Mouse (Mus musculus) embryonic facial prominence, embryonic 14.5 days (tissue): ENCODE results near the gene Zfp3. TPM values are rescaled to one million over a fixed set of nuclear protein-coding genes. Genes with fewer than 3 reads are reported as not detected.

ENCODE experiments used
- ATAC-seq: fragments of 200-750 bp; cut with Nextera tagmentation; 2 replicates; pipeline ENCODE4 v1.8.0; 2017; ENCODE audit warnings: low read depth, moderate number of reproducible peaks, moderate TSS enrichment
- DNase-seq: peaks from one replicate; pipeline ENCODE4 v3.0.0-alpha.2; 2015; ENCODE audit warnings: low spot score
- H3K27ac ChIP-seq: fragments of 300-500 bp; sonication (generic); replicated peaks from 2 replicates; pipeline ENCODE4 v1.5.1; 2014; ENCODE audit warnings: low read depth, mild to moderate bottlenecking, low read length, moderate library complexity
- H3K27me3 ChIP-seq: fragments of 300-500 bp; sonication (generic); replicated peaks from 2 replicates; pipeline ENCODE4 v1.6.1; 2014; ENCODE audit warnings: low read length; ENCODE audit not compliant: control insufficient read depth, insufficient read depth
- H3K36me3 ChIP-seq: fragments of 300-500 bp; sonication (generic); 2 replicates; pipeline ENCODE4 v1.6.1; 2014; ENCODE audit warnings: low read length, mixed read lengths; ENCODE audit not compliant: control insufficient read depth, insufficient read depth
- H3K4me1 ChIP-seq: fragments of 300-500 bp; sonication (generic); 2 replicates; pipeline ENCODE4 v1.6.1; 2014; ENCODE audit warnings: antibody characterized with exemption, low read length; ENCODE audit not compliant: control insufficient read depth, insufficient read depth
- H3K4me2 ChIP-seq: fragments of 300-500 bp; sonication (generic); 2 replicates; pipeline ENCODE4 v1.6.1; 2014; ENCODE audit warnings: low read depth, mild to moderate bottlenecking, low read length, moderate library complexity, mixed read lengths
- H3K4me3 ChIP-seq: fragments of 300-500 bp; sonication (generic); 2 replicates; pipeline ENCODE4 v1.5.1; 2014; ENCODE audit warnings: low read depth, mild to moderate bottlenecking, low read length
- H3K9ac ChIP-seq: fragments of 300-500 bp; sonication (generic); 2 replicates; pipeline ENCODE4 v1.6.1; 2014; ENCODE audit warnings: low read depth, mild to moderate bottlenecking, low read length, moderate library complexity, mixed read lengths
- H3K9me3 ChIP-seq: fragments of 300-500 bp; sonication (generic); 2 replicates; pipeline ENCODE4 v1.6.1; 2016; ENCODE audit warnings: low read length; ENCODE audit not compliant: control insufficient read depth
- WGBS: fragments of 180-500 bp; shearing (Covaris S2); extraction: QIAGEN DNeasy Blood & Tissue Kit; methylation state at CpG from one replicate; pipeline ENCODE4 v1.1.7; 2014; 5-methylcytosine and 5-hydroxymethylcytosine counted together
- polyA plus RNA-seq: library from polyadenylated mRNA; unstranded; fragments of >200 nt; fragmentation: Nextera tagmentation; extraction: Ambion mirVana; gene quantifications from 2 replicates; pipeline ENCODE4 v1.2.1, GENCODE M21; 2014

Gene Zfp3
- polyA plus RNA-seq, 1 experiment from 2014 or later, result 7.0 TPM

DNA sequence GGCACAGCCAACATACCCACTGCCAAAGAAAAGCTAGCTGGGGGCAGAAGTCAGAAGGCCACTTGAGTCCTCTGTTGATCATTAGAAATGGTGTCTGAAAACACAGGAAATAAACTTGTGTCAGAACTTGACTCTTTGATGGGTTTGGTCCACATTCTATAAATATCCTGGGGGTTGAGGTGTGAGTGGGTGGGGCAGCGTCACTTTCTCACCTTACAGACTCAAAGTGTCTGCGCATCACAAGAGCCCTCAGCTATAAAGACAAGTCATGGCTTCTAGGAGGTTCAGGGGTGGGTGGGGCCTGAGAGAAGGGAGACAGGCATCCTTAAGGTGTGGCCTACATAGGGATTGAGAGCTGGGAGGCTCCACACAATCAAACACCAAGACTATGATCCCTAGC, 26.4 kb downstream of the Zfp3 start:
- Histone ChIP-seq H3K4me1 (no peaks in the 10 kb centered on the region), H3K27ac (no peak overlapping the region), H3K9ac (no peak overlapping the region), H3K4me3 (no peak overlapping the region), H3K27me3 (no peaks in the 10 kb centered on the region), H3K36me3 (no peaks in the 10 kb centered on the region), H3K9me3 (no peaks in the 10 kb centered on the region), H3K4me2 (no peak overlapping the region)
- WGBS, result 71% methylated on average over 2 of the region's 2 CpGs
- no peak for DNase-seq
- no peak for ATAC-seq

DNA sequence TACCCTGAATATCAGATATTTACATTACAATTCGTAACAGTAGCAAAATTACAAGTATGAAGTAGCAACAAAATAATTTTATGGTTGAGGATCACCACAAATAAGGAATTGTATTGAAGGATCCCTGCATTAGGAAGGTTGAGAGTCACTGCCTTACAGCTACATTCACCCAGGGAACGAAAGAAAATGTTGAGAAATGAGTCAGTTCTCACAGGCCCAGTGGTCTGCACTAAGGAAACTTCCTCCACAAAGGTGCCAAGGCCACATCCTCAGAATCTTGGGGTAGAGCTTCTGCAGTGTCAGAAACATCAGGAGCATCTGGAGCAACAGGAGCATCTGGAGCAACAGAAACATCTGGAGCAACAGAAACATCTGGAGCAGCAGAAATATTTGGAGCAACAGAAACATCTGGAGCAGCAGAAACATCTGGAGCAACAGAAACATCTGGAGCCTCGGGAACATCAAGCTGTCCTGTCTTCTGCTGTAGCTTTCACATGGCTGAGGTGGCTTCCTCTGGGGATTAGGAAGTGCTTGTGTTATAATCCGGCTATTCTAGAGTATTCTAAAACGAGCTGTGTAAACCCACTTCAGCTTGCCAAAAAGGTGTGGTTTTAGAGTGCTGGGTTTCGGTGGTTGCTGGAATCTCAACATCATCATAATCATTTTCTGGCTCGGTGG, 27.0 kb downstream of the Zfp3 start:
- Histone ChIP-seq H3K27ac (no peak overlapping the region), H3K4me3 (no peak overlapping the region), H3K4me2 (no peak overlapping the region), H3K36me3 (no peaks in the 10 kb centered on the region), H3K9me3 (no peaks in the 10 kb centered on the region), H3K27me3 (no peaks in the 10 kb centered on the region), H3K9ac (no peak overlapping the region), H3K4me1 (no peaks in the 10 kb centered on the region)
- ATAC-seq, result no peak
- 58% methylated on average over 7 of the region's 7 CpGs for WGBS
- no peak for DNase-seq

DNA sequence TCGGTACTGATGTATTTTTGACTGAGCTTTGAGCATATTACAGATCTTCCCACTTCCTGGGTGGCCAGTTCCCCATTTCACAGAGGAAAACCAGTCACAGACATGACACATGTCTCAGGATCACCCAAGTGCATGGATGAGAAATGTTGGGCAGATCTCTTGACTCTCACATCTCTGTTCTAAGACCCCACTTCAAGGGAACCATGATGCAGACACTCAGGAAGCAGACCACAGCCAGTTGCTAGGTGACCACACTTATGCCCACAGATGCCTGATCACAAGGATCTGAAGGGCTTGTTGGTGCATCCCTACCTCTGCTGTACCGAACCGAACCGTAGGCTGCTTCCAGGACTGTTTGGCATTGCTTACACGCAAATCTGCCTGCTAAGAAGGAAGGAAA, 27.7 kb downstream of the Zfp3 start:
- Histone ChIP-seq H3K4me2 (no peak overlapping the region), H3K36me3 (no peaks in the 10 kb centered on the region), H3K27me3 (no peaks in the 10 kb centered on the region), H3K9ac (no peak overlapping the region), H3K27ac (no peak overlapping the region), H3K9me3 (no peaks in the 10 kb centered on the region), H3K4me3 (no peak overlapping the region), H3K4me1 (no peaks in the 10 kb centered on the region)
- DNase-seq, result no peak
- 84% methylated on average over 5 of the region's 5 CpGs for WGBS
- no peak for ATAC-seq

DNA sequence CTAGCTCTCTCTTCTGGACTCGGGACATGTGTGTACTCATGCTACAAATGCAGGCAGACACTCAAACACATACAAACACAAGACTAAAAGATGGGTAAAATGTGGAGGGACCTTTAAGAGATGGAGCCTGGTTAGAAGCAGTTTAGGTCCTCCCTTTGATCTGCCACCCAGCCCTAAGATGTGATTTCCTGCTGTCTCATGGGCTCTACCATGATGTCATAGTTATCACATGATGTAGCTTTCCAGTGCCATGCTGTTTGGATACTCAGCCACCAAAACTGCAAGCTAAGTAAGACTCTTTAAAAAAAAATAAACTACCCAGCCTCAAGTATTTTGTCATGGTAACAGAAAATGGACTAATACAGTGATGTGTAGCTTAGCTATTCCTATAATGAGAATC, 28.4 kb downstream of the Zfp3 start:
- no peak overlapping the region for H3K9ac ChIP-seq
- H3K4me3 ChIP-seq, result no peak overlapping the region
- no peaks in the 10 kb centered on the region for H3K9me3 ChIP-seq
- no peak overlapping the region for H3K4me2 ChIP-seq
- no peak for DNase-seq
- no peak for ATAC-seq
- no peaks in the 10 kb centered on the region for H3K27me3 ChIP-seq
- WGBS, result 96% methylated on average over 1 of the region's 1 CpGs
- H3K27ac ChIP-seq, result no peak overlapping the region
- no peaks in the 10 kb centered on the region for H3K36me3 ChIP-seq
- H3K4me1 ChIP-seq, result no peaks in the 10 kb centered on the region

DNA sequence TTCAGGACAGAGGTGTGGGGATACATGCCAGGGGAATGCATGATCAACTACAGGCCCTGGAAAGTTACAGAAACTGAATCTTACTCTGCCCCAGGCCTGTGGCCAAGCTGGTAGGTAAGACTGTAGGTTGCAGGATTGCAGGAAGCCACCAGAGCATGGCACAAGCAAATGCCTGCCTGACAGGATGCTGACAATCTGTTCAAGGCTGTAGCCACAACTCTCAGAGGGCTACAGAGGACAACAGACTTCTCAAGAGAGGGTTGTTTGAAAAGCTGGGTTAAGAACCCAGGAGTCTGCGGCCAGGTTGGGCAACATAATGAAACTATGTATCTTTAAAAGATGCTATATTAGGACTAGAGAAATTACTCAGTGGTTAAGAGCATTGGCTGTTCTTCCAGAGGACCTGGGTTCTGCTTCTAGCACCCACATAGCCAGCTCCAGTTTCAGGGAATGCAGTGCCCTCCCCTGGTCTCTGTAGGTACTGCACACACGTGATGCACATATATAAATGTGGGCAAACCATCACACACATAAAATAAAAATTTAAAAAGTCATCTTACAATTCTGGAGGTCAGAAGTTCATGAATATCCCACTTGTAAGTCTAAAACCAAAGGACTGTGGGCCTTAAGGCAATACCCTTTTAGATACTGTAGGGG, 38.3 kb downstream of the Zfp3 start:
- no peak overlapping the region for H3K4me2 ChIP-seq
- H3K9ac ChIP-seq, result no peak overlapping the region
- H3K27ac ChIP-seq, result no peak overlapping the region
- no peak for DNase-seq
- no peaks in the 10 kb centered on the region for H3K9me3 ChIP-seq
- ATAC-seq, result no peak
- no peaks in the 10 kb centered on the region for H3K36me3 ChIP-seq
- no peak overlapping the region for H3K4me3 ChIP-seq
- H3K27me3 ChIP-seq, result no peaks in the 10 kb centered on the region
- H3K4me1 ChIP-seq, result no peaks in the 10 kb centered on the region
- 88% methylated on average over 2 of the region's 2 CpGs for WGBS

DNA sequence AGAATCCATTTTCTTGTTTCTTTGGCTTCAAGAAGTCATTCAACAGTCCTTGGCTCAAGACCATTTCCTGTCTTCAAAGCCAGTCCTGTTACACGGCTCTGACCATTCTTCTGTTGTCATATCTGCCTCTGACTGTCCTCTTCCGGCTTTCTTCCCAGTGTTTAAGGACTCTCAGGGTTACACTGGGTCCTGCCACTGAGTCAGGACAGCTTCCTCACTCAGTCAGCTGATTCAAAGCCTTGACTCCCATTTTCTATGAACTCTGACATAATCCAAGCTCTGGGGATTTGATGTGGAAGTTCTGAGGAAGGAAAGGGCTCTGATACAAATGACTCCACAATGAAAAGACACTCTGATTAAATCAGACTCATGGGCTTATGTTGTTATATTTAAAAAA, 38.9 kb downstream of the Zfp3 start:
- H3K27ac ChIP-seq, result no peak overlapping the region
- DNase-seq (no peak), ATAC-seq (no peak)

DNA sequence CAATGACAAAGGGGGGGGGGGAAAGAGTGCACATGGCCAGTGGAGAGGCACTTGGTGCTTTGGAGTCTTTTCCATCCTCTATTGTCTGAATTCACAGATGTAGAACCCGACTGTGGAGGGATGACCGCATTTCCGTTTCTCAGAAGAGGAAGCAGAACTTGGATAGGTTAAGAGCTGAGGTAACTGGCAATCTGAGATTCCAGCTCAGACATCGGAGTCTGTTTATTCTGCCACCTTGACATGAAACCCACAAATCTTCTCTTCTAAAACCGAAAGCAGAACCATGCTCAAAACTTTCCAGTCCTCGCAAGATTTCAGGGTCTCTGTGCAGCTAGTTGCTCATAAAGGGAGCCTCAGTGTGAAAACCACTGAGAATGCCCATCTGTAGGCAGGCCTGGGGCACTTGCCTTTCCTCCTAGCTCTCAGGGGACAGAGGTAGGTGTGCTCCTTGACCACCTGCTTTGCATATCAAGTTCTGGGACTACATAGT, 39.7 kb downstream of the Zfp3 start:
- 82% methylated on average over 6 of the region's 6 CpGs for WGBS
- Histone ChIP-seq H3K9me3 (no peaks in the 10 kb centered on the region), H3K4me1 (no peaks in the 10 kb centered on the region), H3K27me3 (no peaks in the 10 kb centered on the region), H3K27ac (no peak overlapping the region), H3K4me3 (no peak overlapping the region), H3K9ac (no peak overlapping the region), H3K4me2 (no peak overlapping the region), H3K36me3 (no peaks in the 10 kb centered on the region)
- no peak for DNase-seq
- ATAC-seq, result no peak

More for the DNA sequence above, 38.9 kb downstream of the Zfp3 start:
- 66% methylated on average over 2 of the region's 2 CpGs for WGBS
- no peaks in the 10 kb centered on the region for H3K4me1 ChIP-seq
- H3K36me3 ChIP-seq, result no peaks in the 10 kb centered on the region
- no peak overlapping the region for H3K4me3 ChIP-seq
- no peak overlapping the region for H3K9ac ChIP-seq
- H3K27me3 ChIP-seq, result no peaks in the 10 kb centered on the region
- H3K9me3 ChIP-seq, result no peaks in the 10 kb centered on the region
- no peak overlapping the region for H3K4me2 ChIP-seq

DNA sequence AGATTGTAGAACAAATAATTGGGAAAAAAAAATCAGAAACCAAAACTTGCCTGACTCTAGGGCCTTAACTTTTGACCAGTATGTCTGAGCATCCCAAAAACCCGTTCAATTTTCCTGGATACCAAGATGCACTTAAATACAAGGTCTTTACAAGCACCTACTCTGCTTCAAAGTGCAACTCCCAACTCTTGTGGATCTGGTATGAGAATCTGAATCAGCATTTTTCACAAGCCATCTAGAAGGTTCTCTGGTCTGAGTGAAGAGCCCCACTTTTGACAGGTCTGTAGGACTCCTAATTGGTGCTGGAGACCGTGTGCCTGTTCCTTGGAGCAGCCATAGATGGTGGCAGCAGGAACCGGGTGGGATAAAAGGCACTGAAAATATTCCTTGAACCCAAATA, 40.4 kb downstream of the Zfp3 start:
- Histone ChIP-seq H3K4me3 (no peak overlapping the region), H3K4me1 (no peaks in the 10 kb centered on the region), H3K9ac (no peak overlapping the region), H3K4me2 (no peak overlapping the region), H3K27me3 (no peaks in the 10 kb centered on the region), H3K9me3 (no peaks in the 10 kb centered on the region), H3K27ac (no peak overlapping the region), H3K36me3 (no peaks in the 10 kb centered on the region)
- no peak for DNase-seq
- WGBS, result 86% methylated on average over 3 of the region's 3 CpGs
- ATAC-seq, result no peak

DNA sequence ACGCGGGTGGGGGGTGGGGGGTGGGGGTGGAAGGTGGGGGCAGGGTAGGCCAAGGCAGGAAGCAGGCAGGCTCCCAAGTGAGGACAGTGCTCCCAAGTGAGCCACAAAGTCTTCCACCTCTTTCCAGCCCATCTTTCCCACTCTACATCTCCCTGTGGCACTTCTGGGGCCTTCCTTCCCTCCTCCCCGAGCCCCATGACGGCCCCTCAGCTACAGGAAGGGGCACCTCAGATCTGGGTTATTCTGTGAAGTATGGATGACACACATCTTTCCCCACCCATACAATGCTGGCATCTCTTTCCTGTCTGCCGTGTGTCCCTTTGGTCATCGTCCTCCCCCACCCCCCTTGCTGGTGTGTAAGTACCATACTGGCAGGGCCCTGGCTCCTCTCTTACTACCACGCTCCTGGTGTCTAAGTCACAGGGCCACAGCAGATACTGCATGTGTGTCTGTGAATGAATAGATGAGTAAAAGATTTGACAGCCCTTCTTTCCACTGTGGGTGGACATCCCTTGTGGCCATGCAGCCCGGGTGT, 41.7 kb downstream of the Zfp3 start:
- Histone ChIP-seq H3K9me3 (no peaks in the 10 kb centered on the region), H3K9ac (no peak overlapping the region), H3K36me3 (no peaks in the 10 kb centered on the region), H3K27ac (no peak overlapping the region), H3K4me3 (no peak overlapping the region), H3K4me1 (no peaks in the 10 kb centered on the region), H3K4me2 (no peak overlapping the region), H3K27me3 (no peaks in the 10 kb centered on the region)
- WGBS, result 83% methylated on average over 8 of the region's 8 CpGs
- ATAC-seq (no peak), DNase-seq (no peak)
